Mouse (Mus musculus) stomach, postnatal 0 days (tissue): Measurements from ENCODE around the gene Plg.

Experiments used
- CTCF ChIP-seq: IDR thresholded peaks from 2 replicates; pipeline ENCODE4 v1.5.1; 2016; ENCODE audit warnings: antibody characterized with exemption, low read depth, mild to moderate bottlenecking, moderate library complexity
- EP300 ChIP-seq: optimal IDR thresholded peaks from 2 replicates; pipeline ENCODE3; 2016; ENCODE audit warnings: antibody characterized with exemption

DNA sequence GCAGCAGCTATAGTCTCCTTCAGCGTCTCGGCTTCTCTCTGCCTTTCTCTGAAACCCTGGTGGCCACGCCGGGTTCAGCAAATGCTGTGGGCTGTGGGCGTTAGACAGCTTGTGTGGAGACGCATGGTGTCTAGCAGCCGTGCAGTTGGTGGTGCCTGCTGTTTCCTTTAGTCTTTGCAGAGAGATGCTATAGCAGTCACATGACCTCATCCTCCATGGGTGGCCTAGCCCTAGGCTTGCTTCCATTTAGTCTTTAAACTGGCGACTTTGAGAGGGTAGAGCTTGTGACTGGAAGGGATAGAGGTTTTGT lies 14.0 kb upstream of the Plg start:
- no peak for TF ChIP-seq EP300
- TF ChIP-seq CTCF, result no peak
